Mouse (Mus musculus) fibroblast of lung, adult 2 months (primary cell): Measurements from ENCODE around the gene Smc1b.

Experiments
- DNase-seq: peaks from one replicate; pipeline ENCODE4 v3.0.0-alpha.2; 2011; ENCODE audit warnings: low read depth

Smc1b gene

GRCm38 (mm10) chr15:85131275-85132192 lies at the start of gene Smc1b, which contains the start of gene Ribc2:
Gene Smc1b (minus strand): TSS chr15:85131964.
Gene Ribc2 (plus strand): TSS chr15:85132078.
- DNase-seq, result peak; percentile 8

- no peak for DNase-seq
Measured at GRCm38 (mm10) chr15:85180368-85180767, 48.6 kb upstream of the Smc1b start.

- DNase-seq, result no peak
Measured at GRCm38 (mm10) chr15:85179528-85180180, 47.9 kb upstream of the Smc1b start.

GRCm38 (mm10) chr15:85178172-85178571 lies 46.4 kb upstream of the Smc1b start:
- DNase-seq, result no peak

DNA sequence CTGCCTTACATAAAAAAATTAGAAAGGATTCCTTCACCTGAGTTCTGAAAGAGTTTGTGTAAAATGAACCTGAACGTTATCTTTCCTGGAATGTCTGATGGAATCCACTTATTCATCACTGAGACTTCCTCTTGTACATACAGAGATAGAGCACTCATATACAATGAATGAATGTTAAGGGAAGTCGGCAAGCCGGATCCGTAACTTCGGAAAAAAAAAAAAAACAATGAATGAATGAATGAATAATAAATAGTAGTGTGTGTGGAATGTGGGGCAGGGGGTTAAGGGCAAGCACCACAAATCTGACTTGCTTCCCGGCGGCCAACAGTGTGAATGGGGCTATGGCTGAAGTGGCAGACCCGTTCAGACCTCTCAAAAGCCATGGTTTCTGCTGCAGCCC lies 45.8 kb upstream of the Smc1b start:
- DNase-seq, result no peak

DNA sequence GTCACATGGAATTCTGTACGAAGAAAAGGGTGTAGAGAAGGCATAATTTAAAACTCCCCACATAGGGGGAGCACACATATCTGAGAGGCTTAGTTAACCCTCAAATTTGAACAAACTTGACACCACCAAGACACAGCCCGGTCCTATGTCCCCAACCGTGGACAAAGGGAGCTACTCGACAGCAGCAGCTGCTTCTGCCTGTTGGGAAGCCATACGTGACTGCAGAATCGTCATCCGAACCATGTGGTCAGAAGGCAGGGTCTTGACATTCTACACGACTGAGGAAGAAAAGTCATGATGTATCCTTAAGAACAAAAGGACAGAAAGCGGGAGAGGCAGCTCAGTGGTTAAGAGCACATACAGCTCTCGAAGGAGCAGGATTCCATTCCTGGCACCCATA lies 42.3 kb upstream of the Smc1b start:
- DNase-seq, result no peak

DNA sequence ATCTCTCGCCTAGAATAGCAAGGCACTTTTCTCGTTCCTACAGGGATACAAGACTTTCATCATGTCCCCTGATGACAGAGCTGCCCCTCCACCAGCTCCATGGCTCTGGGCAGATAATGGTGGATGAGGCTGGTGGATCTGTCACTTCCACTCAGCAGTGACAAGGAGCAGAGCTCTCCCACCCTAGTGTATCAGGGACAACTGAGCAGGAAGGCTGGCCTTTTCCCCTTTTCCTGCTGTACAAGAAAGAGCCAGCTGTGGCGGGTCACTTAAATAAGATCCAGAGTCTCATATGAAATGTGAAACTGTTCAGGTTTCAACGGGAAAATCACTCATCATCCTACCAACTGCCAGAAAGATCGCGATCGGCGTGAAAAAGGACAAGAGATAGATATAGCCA lies 41.7 kb upstream of the Smc1b start:
- DNase-seq, result no peak

DNA sequence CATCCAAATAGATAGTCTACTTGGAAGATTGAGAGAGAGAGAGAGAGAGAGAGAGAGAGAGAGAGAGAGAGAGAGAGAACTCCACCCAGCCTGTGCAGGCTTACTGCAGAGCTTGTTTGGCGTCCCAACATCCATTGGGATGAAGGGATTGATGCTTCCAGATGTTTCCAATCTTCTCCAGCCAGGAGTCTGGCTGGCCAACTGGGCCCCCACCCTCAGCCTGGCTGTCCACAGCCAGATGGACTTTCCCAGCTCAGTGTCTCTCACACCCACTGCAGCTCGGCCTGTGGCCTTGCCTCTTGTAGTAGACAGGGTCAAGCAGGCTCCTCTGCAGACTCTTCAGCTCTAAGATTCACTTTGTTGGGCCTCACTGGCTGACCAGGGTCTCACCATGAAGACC lies 40.3 kb upstream of the Smc1b start:
- DNase-seq, result no peak

DNA sequence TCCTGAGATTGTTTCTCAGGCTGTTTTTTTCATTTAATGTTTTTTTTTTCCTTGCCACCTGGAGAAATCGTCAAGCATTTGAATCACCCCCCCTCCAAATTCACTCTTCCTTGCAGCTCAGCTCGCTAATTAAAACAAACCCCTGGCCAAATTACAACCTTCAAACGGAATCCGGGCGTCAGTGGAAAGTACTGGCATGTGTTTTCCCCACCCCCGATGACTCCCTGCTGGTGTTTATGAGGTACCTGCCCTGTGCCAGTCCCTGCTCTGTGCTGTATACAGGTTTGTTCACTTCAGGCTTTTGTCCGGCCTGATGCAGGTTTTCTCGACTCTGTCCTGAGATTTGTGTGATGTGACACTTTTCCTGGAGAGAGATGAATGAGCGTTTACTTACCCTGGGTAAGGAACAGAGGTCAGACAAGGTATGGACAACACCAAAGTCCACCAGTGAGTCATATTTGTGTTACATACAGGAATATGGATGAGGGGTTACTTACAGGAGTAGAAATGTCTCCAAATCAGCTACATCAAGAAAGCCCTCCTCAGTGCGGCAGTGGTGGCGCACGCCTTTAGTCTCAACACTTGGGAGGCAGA lies 35.4 kb upstream of the Smc1b start:
- no peak for DNase-seq

GRCm38 (mm10) chr15:85166433-85166933 lies 34.7 kb upstream of the Smc1b start:
- DNase-seq, result peak; percentile 31

DNA sequence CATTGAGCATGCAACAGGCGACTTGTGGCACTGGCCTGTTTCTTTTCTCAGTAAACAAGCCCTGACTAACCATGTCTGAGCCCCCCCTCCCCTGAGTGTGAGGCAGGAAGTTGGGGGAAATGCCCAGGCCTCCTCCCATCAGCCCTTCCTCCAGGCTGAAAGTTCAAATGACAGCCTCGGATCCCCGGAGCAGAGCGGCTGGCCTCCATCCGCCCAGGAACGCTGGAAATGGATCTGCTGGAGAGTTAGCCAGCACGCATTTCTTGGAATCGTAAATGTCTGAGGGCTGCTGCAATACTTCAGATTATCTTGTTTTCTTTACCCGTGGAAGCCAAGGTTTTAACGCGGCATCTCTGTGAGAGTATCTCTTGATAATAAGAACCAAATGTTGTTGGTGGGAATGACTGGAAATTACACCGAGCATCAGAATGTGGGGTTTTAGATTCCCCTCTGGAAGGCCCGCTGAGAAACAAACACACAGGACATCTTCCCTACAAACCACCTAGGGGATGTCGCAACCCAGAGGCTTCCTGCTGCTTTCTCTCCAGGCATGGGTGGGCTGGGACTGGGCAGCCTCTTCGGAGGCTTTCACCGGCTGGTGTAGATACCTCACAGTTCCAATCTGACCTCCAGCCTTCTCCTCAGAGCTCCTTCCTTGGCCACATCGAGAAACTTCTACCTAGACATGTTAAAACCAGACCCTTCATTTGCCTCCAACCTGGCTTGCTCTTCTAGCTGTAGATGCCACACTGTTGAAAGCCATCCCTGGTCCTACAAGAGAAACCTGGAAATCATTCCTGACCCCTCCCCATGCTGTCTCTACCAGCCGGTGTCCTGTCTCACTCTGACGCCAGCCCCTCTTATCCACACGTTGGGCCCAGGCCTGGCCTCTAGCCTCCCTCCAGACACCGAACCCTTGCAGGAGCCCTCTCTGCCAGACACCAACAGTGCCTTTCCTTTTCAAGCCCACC lies 31.2 kb upstream of the Smc1b start:
- peak; percentile 58 for DNase-seq

DNA sequence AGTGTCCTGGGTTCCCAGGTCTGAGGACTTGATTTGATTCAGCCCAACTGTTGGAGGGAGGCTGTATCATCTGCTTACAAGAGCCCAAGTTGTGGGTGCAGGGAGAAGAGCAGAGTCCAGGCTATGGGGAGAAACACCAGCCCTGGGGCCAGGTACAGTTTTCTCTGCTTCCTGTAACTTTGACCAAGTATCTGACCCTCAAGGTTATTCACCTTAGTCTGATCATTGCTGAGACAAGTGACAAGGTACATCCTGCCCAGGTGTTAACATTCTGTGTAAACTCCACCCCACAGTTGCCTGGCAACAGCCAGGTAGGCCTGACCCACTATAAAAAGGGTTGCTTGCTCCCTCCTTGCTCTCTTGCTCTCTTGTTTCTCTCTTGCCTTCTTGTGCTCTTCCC lies 29.7 kb upstream of the Smc1b start:
- no peak for DNase-seq

GRCm38 (mm10) chr15:85156198-85156597 lies 24.4 kb upstream of the Smc1b start:
- no peak for DNase-seq

DNA sequence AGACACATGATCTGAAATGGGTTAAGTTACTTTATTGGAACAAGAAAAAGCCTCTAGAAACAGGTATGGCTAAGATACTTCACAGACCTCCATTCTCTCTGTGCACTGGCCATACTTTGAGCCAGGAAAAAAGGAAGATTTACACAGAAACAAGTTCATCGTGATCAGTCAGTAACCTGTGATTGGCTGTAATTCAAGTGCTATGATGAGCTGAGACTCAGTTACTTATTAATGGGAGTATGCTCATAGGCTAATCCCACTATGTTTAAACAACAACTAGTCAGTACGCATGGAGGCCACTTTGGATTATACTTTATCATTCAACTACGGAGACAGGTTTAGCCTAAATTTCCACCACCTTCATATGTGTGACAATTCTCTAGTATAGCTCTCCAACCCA lies 22.3 kb upstream of the Smc1b start:
- DNase-seq, result no peak

DNA sequence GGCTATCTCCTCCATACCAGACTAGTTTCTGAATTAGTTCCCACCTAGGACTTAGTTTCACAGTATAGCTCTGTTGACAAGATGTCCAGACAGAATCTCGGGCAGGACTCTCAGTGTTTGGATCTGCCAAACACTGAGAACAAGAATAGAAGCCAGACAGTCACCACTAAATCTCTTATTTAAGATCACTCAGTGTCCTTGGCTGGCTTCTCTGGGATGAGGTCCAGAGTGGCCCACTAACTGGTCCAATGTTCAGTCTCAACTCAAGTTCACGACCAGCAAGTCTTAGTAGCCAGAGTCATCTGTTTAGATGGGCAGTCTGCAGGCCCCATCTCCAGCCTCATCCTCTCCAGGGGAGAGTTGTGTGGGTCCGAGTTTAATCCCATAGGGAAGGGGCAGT lies 20.8 kb upstream of the Smc1b start:
- no peak for DNase-seq

DNA sequence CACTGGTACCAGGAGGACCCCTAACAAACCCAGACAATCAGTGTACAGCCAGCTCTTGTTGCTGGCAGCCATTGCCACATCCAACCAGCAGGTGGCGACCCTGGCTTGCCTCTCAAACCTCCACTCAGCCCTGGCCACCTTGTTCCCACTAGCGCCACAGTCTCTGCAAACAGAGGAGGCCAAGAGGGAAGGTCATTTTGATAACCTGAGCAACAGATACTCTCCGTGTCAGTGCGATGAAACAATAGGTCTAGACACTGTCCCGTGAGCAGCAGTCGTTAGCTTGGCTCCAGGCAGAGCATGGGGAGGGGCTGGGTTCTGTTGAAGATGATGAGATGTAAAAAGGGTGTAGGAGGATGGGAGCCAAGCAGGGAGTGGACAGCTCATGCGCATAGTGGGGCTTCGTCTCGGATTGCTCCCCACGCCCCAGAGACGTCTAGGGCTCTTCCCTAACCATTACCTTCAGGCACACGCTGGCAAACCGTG lies 19.7 kb upstream of the Smc1b start:
- DNase-seq, result peak; percentile 31

DNA sequence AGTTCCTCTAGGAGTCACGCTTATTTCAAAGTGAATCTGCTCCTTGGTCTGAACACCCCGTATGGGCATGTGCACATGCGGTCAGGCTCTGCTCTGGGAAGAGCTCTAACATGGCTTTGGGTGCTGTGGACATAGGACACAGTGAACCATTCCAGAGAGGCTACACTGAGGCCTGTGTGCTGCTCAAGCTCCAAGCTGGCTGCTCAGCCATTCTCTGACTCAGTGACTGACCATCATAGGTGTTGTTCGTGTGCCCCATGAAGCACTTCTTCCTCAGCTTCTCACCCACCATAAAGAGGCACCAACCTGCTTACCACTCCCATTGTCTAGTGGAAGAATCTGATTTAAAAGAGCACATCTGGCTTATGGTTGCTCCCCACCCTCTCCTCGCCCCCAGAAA lies 12.5 kb upstream of the Smc1b start:
- no peak for DNase-seq

DNA sequence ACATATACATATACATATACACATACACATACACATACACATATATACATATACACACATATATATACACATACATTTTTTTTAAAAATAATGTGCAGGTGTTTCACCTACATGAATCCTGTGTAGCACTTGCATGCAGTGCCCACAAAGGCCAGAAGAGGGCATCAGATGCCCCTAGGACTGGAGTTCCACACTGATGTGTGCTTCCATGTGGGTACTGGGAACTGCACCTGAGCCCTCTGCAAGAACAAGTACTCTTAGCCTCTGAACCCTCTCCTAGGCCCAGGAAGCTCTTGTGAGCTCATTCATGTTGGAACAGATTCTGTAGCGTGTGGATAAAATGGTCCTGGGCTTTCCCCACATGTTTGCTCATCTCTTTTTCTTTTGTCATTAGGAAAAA lies 12.0 kb upstream of the Smc1b start:
- no peak for DNase-seq

GRCm38 (mm10) chr15:85143161-85143560 lies 11.4 kb upstream of the Smc1b start:
- no peak for DNase-seq

- no peak for DNase-seq
Measured at GRCm38 (mm10) chr15:85142441-85142840, 10.7 kb upstream of the Smc1b start.

- DNase-seq, result no peak
Measured at GRCm38 (mm10) chr15:85141290-85141689, 9.5 kb upstream of the Smc1b start.
